In the genomic region with DNA sequence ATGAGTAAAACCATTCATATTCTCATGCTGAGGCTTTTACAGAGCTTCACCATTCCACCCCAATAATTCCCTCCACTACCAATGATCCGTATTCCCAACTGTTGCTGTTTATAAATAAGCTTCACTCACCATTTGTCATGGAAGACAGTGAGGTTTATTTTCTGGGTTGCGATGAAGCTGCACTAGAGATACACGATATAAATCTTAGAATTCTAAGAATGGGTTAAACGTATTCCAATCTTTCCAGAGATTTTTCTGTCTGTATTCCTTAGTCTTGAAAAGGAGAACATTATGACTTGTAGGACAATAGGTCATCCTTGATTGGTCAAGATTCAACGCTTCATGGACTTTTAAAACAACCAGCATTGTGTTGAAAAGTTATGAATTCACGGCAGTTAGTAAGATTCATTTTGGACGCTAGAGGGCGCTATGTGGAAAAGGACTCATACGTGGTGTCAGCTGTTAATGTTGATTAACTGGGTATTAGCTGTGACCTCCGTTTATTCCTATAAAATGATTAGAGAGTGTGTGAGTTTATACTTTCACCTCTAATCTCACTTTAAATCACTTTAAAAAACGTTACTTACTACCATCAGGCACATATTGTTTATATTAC, we compare ENCODE assay signal across 8 mouse cellular contexts. TPM values are rescaled to one million over a fixed set of nuclear protein-coding genes. Genes with fewer than 3 reads are reported as not detected.
A peak's percentile ranks its signal among the peaks of the same experiment; 100 is the strongest.
DNase-seq lines count a peak whose midpoint lies in the region; ATAC-seq and TF ChIP-seq lines count a peak whose summit lies in the region.

No protein-coding gene starts in this region.

- intact Hi-C loops in left cerebral cortex, adult 2 months (cut with DNase I): loop anchor here (1.0 to 10.0 kb wide), 4 partner anchors 67 to 1515 kb away; no protein-coding TSS in a partner anchor

- no peak; the same call in 1 of the 2 replicates for ATAC-seq in hindbrain, embryonic 13.5 days (ENCODE audit: low FRiP score)

- no peak for TF ChIP-seq POLR2A in small intestine, adult 2 months (IDR thresholded peaks at IDR 0.05; ENCODE audit: low read depth, low read length)

- peak overlapping the region; percentile 97 for H3K27ac ChIP-seq in forebrain, embryonic 10.5 days
- H3K27ac ChIP-seq in hindbrain, embryonic 13.5 days: peak overlapping the region; percentile 98
- H3K27ac ChIP-seq in left cerebral cortex, adult 2 months: peak overlapping the region; percentile 85
- H3K27ac ChIP-seq in small intestine, adult 2 months (ENCODE audit: insufficient read depth, low read depth, low read length): peak overlapping the region; percentile 67; the same call in 1 of the 2 replicates

- TF ChIP-seq CTCF in left cerebral cortex, adult 2 months (IDR thresholded peaks at IDR 0.05): peak; percentile 86
- TF ChIP-seq CTCF in small intestine, adult 2 months (IDR thresholded peaks at IDR 0.05; ENCODE audit: extremely low read depth, insufficient read length, insufficient replicate concordance, low read depth, low read length): no peak

- 6% methylated on average over 11 of the region's 11 CpGs for WGBS in forebrain, embryonic 10.5 days
- WGBS in hindbrain, embryonic 13.5 days: 5% methylated on average over 11 of the region's 11 CpGs
- WGBS in small intestine, adult 2 months: 2% methylated on average over 11 of the region's 11 CpGs

- DNase-seq in gastrocnemius, adult 18-20 months (ENCODE audit: low spot score): peak; percentile 82
- no peak for DNase-seq in gastrocnemius, postnatal 25 days
- peak; percentile 90 for DNase-seq in c-Kit-positive CD71-negative TER-119-negative erythroid progenitor cells, embryonic 14.5 days (ENCODE audit: low read depth)
- peak; percentile 27 for DNase-seq in forebrain, embryonic 10.5 days (ENCODE audit: extremely low spot score, low spot score)
- DNase-seq in left cerebral cortex, adult 2 months (ENCODE audit: extremely low spot score in 1 of 2, low spot score in 2 of 2): peak; percentile 46 to 55

- H3K9ac ChIP-seq in hindbrain, embryonic 13.5 days: peak overlapping the region; percentile 68

- H3K4me3 ChIP-seq in forebrain, embryonic 10.5 days: peak overlapping the region; percentile 78
- H3K4me3 ChIP-seq in hindbrain, embryonic 13.5 days: peak overlapping the region; percentile 74
- H3K4me3 ChIP-seq in left cerebral cortex, adult 2 months: peak overlapping the region; percentile 59
- H3K4me3 ChIP-seq in megakaryocyte, embryonic 14.5 days (replicated peaks): peak overlapping the region; percentile 96
- H3K4me3 ChIP-seq in small intestine, adult 2 months (ENCODE audit: low read depth, low read length): no peak overlapping the region

- no peaks in the 10 kb centered on the region; the same call in 1 of the 2 replicates for H3K27me3 ChIP-seq in forebrain, embryonic 10.5 days (ENCODE audit: poor library complexity, severe bottlenecking)
- no peaks in the 10 kb centered on the region for H3K27me3 ChIP-seq in hindbrain, embryonic 13.5 days
- H3K27me3 ChIP-seq in megakaryocyte, embryonic 14.5 days (replicated peaks): no peaks in the 10 kb centered on the region
- no peaks in the 10 kb centered on the region for H3K27me3 ChIP-seq in small intestine, adult 2 months (ENCODE audit: control insufficient read depth, insufficient read depth, low read length)

- H3K4me1 ChIP-seq in forebrain, embryonic 10.5 days: peaks cover 29% of the 10 kb centered on the region
- peaks cover 30% of the 10 kb centered on the region for H3K4me1 ChIP-seq in hindbrain, embryonic 13.5 days (replicated peaks)
- peaks cover 32% of the 10 kb centered on the region for H3K4me1 ChIP-seq in megakaryocyte, embryonic 14.5 days
- peaks cover 4% of the 10 kb centered on the region; the same call in 1 of the 2 replicates for H3K4me1 ChIP-seq in small intestine, adult 2 months (ENCODE audit: control insufficient read depth, insufficient read depth, insufficient read length, low read length)

- H3K9me3 ChIP-seq in forebrain, embryonic 10.5 days: no peaks in the 10 kb centered on the region
- H3K9me3 ChIP-seq in hindbrain, embryonic 13.5 days: no peaks in the 10 kb centered on the region
- H3K9me3 ChIP-seq in megakaryocyte, embryonic 14.5 days: no peaks in the 10 kb centered on the region

- peak overlapping the region; percentile 61 for H3K4me2 ChIP-seq in hindbrain, embryonic 13.5 days

- H3K36me3 ChIP-seq in forebrain, embryonic 10.5 days (replicated peaks): peaks cover 6% of the 10 kb centered on the region
- peaks cover under 1% of the 10 kb centered on the region; the same call in 1 of the 2 replicates for H3K36me3 ChIP-seq in hindbrain, embryonic 13.5 days
- peaks cover 14% of the 10 kb centered on the region for H3K36me3 ChIP-seq in megakaryocyte, embryonic 14.5 days (replicated peaks; ENCODE audit: low read length)
- H3K36me3 ChIP-seq in small intestine, adult 2 months (ENCODE audit: control insufficient read depth, insufficient read depth, low read length): peaks cover 1% of the 10 kb centered on the region; the same call in 1 of the 2 replicates

RNA-seq across cellular contexts. Expression of a gene that starts 6.6 kb away (rescaled TPM):
- total RNA-seq in gastrocnemius, adult 18-20 months (2021): 10 to 100 TPM; 13.4 to 19.4 TPM
- 10 to 100 TPM; 20.9 to 46.4 TPM for total RNA-seq in gastrocnemius, postnatal 25 days (2021)
- polyA plus RNA-seq in forebrain, embryonic 10.5 days (2016; fragmentation: Nextera tagmentation; extraction: Ambion mirVana): 245 and 249 TPM in 2 replicates
- polyA plus RNA-seq in hindbrain, embryonic 13.5 days (2015; fragmentation: Nextera tagmentation; extraction: Ambion mirVana): 500 and 521 TPM in 2 replicates
- total RNA-seq in left cerebral cortex, adult 2 months (2021): 10 to 100 TPM; 34.4 to 40.7 TPM
- 3.3 TPM in 1 of 2 replicates, not detected in the other for polyA plus RNA-seq in megakaryocyte, embryonic 14.5 days (2012; ENCODE audit: insufficient read depth, low replicate concordance)
- polyA plus RNA-seq in small intestine, adult 2 months (2012; rRNA removed): 27.7 and 35.1 TPM in 2 replicates

RNA-seq across cellular contexts. Expression of a gene that starts 6.7 kb away (rescaled TPM):
- 1 to 10 TPM; 5.1 to 5.5 TPM for total RNA-seq in gastrocnemius, adult 18-20 months (2021)
- 1 to 10 TPM; 7.5 to 7.7 TPM for total RNA-seq in gastrocnemius, postnatal 25 days (2021)
- polyA plus RNA-seq in forebrain, embryonic 10.5 days (2016; fragmentation: Nextera tagmentation; extraction: Ambion mirVana): 13.1 and 16.3 TPM in 2 replicates
- 11.5 and 13.7 TPM in 2 replicates for polyA plus RNA-seq in hindbrain, embryonic 13.5 days (2015; fragmentation: Nextera tagmentation; extraction: Ambion mirVana)
- total RNA-seq in left cerebral cortex, adult 2 months (2021): 10 to 100 TPM; 48.3 to 51.7 TPM
- polyA plus RNA-seq in megakaryocyte, embryonic 14.5 days (2012; ENCODE audit: insufficient read depth, low replicate concordance): 1.6 and 2.6 TPM in 2 replicates
- polyA plus RNA-seq in small intestine, adult 2 months (2012; rRNA removed): 1.4 and 1.8 TPM in 2 replicates

RNA-seq across cellular contexts. Expression of a gene that starts 56.7 kb away (rescaled TPM):
- not detected for total RNA-seq in gastrocnemius, adult 18-20 months (2021)
- total RNA-seq in gastrocnemius, postnatal 25 days (2021): not detected
- polyA plus RNA-seq in forebrain, embryonic 10.5 days (2016; fragmentation: Nextera tagmentation; extraction: Ambion mirVana): 0.14 and 0.25 TPM in 2 replicates
- 0.70 and 0.78 TPM in 2 replicates for polyA plus RNA-seq in hindbrain, embryonic 13.5 days (2015; fragmentation: Nextera tagmentation; extraction: Ambion mirVana)
- total RNA-seq in left cerebral cortex, adult 2 months (2021): 1 to 10 TPM; 6.0 to 6.6 TPM
- polyA plus RNA-seq in megakaryocyte, embryonic 14.5 days (2012; ENCODE audit: insufficient read depth, low replicate concordance): not detected in 2 replicates
- polyA plus RNA-seq in small intestine, adult 2 months (2012; rRNA removed): 0.04 TPM in 1 of 2 replicates, not detected in the other
